Mouse (Mus musculus) layer of hippocampus, adult 2 months (tissue): ENCODE measurements at regions not wholly inside any gene's neighbourhood (a gene's known extent, or its start where the extent isn't known, plus 50 kb on each side); places are given as distances from the start of the nearest gene placed in this dataset.

Experiments
- DNase-seq, 2 experiments: peaks; one replicate each; pipeline ENCODE4 v3.0.0; 2022; ENCODE audit warnings: low spot score in 2 of 2
- H3K27ac ChIP-seq: fragments of 200-600 bp; 2 replicates; pipeline ENCODE4 v1.8.1; 2022
- H3K4me3 ChIP-seq: fragments of 200-600 bp; 2 replicates; pipeline ENCODE4 v1.8.1; 2022; ENCODE audit warnings: mild to moderate bottlenecking
- CTCF ChIP-seq: fragments of 200-600 bp; conservative IDR thresholded peaks from 2 replicates; pipeline ENCODE4 v1.8.1; 2022; ENCODE audit warnings: antibody characterized with exemption, mild to moderate bottlenecking, moderate library complexity

DNA sequence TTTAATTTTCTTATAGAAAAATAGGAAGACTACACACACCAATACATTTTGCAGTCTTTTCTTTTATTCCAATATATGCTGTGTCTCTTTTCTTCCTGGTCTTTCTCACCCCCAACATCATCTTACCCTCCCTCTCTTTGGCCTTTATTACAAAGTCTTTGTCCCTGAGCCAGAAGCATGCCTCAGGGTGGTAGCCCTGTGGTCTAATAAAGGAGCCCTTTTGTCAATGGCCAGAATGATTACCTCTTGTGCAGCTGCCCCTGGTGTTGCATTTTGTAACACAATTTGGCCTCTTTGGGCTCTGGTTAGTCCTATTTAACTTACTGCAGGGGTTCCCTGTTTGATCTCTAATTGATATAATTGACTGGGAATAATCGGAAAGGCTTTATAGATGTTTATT lies 636.7 kb downstream of the Pkhd1 start:
- H3K27ac ChIP-seq = no peak overlapping the region
- H3K4me3 ChIP-seq = no peak overlapping the region
- no peak for TF ChIP-seq CTCF
- no peak for DNase-seq

DNA sequence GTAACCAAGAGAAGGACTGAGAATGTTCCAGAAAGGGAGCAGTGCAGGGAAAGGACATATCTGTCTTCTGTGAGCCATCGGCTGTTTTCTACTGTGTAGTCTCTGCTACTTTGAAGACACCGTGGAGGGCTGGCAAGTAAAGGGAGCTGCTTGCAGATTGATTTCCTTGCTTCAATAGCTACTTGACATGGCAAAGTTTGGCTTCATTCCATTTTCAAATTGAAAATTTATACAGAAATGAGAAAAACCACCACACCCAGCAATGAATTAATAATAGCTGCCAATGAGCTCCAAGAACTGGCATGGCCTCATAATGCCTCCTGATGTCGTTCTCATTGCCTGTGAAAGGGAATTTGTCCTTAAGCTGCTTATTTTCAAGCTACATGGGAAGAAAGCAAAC lies 635.1 kb downstream of the Pkhd1 start:
- no peak overlapping the region for H3K4me3 ChIP-seq
- TF ChIP-seq CTCF = no peak
- DNase-seq = no peak
- no peak overlapping the region for H3K27ac ChIP-seq

DNA sequence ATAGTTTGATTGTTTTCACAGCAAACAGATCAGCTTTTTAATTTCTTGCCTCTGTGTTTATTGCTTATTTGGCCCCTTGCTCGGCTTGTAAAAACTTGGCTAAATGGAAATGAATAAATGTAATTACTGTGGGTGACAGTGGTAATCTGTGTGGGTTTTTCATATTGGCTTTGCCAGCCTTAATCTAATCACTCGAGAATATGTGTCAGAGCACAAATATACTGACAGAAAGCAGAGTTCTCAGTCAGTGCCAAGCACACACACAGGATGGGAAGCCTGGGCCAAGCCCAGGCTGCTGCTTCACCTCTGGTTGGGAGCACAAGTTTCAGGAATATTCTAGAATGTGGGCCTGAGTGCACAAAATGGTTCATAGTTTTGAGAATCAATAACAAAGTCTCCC lies 634.4 kb downstream of the Pkhd1 start:
- no peak for DNase-seq
- TF ChIP-seq CTCF = no peak
- H3K27ac ChIP-seq = no peak overlapping the region
- no peak overlapping the region for H3K4me3 ChIP-seq

DNA sequence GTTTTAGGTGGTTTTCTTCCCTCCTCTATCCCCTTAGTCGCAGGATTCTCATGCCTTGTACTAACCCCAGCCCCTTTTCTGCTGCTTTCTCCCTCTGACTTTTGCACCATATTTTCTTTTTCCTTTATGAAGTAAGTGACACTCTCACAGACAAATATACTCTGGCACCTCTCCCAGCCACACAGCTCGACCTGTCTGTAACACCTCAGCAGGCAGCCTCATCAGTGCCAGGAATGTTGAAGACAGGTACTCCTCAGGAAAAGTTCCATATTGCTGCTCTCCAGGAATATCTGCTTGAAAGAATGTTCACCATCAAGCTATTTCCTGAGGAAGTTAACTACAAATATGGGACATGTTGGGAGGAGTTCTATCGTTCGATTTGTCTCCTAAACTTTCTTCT lies 627.9 kb downstream of the Pkhd1 start:
- DNase-seq = no peak
- Histone ChIP-seq H3K27ac (no peak overlapping the region), H3K4me3 (no peak overlapping the region)
- no peak for TF ChIP-seq CTCF
